Mouse (Mus musculus) embryonic fibroblast, embryonic 13.5 days (primary cell): ENCODE measurements at regions not wholly inside any gene's neighbourhood (a gene's known extent, or its start where the extent isn't known, plus 50 kb on each side); places are given as distances from the start of the nearest gene placed in this dataset.

Experiments
- CTCF ChIP-seq: IDR thresholded peaks from 2 replicates; pipeline ENCODE4 v1.5.1; 2011; ENCODE audit warnings: mild to moderate bottlenecking, control low read depth, low read length, moderate library complexity, borderline replicate concordance; ENCODE audit not compliant: insufficient read depth
- POLR2A ChIP-seq: IDR thresholded peaks from 2 replicates; pipeline ENCODE4 v1.6.1; 2011; ENCODE audit warnings: low read depth, mild to moderate bottlenecking, control low read depth, low read length, moderate library complexity

- TF ChIP-seq POLR2A (no peak), CTCF (no peak)
These were observed 167.3 kb downstream of the Irs2 start for GRCm38 (mm10) chr8:10840853-10841531.
